Mouse (Mus musculus) thymus, adult 18-20 months (tissue): ENCODE measurements around the gene Tmem115.
"Not testable (repeated sequence)": the region's sequence is repeated elsewhere in the genome, so short reads cannot be mapped to it uniquely, and the experiment has no call there.

Source experiments
- DNase-seq, 2 experiments: peaks; one replicate each; pipeline ENCODE4 v3.0.0; 2022; ENCODE audit warnings: mixed read lengths in 2 of 2

The Tmem115 gene

DNA sequence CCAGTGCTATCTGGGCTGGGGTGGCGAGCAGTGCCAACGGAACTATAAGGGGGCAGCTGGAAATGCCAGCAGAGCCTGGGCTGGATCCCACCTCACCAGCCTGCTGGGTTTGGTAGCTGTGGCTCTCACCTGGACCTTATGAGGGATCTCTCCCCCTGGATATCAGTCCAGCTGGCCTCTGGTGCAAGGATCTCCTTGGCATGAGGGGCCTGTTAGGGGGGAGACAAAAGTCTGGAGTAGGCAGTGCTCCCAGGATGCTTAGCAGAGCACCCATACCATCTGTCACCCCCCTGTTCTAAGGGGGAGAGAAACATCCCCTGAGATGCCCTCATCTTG, 38.5 kb downstream of the Tmem115 start:
- no peak for DNase-seq

DNA sequence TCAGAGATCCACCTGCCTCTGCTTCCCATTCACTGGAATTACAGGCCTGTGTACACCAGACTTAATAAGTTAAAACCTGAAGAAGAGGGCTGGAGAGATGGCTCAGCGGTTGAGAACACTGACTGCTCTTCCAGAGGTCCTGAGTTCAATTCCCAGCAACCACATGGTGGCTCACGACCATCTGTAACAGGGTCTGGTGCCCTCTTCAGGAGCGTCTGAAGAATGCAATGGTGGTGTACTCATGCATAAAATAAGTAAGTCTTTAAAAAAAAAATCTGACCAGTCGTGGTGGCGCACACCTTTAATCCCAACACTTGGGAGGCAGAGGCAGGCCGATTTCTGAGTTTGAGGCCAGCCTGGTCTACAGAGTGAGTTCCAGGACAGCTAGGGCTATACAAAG, 40.0 kb downstream of the Tmem115 start:
- not testable (repeated sequence) for DNase-seq

DNA sequence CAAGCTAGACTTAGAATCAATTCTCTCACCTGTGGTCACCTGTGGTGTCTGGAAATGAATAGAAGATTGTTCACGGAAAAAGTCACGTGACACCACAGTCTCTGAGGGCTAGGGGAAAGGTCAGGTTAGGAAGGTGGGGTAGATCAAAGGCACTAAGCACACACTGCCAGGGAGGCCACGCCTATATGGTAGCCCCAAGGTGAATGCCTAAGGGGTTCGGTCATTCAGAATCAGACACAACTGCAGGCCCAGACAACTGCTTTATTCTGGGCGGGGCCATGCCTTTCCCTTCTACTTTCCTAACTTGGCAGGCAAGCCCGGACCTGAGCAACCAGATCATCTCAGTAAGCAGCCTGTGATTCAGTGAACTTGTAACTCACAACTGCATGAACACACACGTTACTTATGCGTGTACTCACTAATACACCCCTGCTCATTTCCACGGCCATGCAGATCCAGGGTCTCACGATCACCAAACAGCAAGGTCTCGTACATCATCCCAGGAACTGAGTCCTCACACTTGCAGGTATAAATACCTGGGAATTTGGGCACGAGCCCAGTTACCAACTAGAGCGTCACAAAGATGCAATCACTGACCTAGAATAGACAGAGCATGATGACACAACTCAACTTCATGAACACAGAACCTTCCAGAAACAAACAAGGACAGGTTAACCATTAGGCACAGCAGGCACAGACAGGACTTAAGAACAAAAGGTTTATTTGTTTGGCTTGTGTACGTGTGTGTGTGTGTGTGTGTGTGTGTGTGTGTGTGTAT, 42.0 kb downstream of the Tmem115 start:
- no peak for DNase-seq

DNA sequence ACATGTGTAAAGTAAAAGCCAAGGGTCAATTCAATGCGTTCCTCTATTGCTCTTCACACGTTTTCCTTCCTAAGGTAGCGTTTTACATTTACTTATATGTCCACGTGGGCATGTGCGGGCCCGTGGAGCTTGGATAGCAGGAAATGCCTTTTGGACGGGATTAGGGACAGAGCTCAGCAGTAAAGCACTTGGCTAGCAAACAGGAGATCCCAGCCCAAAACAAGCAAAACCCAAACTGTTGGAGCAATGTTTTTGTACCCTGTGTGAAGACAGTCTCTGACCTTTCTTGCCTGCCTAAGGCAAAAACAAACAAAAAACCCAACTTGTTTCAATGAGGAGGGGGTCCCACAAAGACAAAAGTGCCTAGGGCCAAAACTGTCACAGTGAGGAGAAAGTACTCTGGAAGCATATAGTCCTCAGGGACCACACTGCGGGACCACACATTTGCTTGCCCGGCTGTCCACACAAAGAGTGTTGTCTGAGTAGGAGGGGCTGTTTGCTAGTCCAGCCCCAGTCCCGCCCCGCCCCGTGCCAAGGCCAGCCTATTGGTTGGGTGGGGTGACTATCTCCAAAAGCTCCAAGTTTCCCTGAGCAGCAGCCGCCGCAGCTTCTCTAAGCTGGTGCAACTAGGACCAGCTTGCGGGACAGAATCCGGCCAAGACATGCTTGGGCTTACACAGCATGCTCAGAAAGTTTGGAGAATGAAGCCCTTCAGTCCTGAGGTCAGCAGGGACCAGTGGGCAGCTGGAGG, 42.8 kb downstream of the Tmem115 start, which contains the start of gene Hyal1:
Gene Hyal1 (plus strand): TSS at position 571 of the 751 bp plus-strand sequence.
- DNase-seq = no peak

DNA sequence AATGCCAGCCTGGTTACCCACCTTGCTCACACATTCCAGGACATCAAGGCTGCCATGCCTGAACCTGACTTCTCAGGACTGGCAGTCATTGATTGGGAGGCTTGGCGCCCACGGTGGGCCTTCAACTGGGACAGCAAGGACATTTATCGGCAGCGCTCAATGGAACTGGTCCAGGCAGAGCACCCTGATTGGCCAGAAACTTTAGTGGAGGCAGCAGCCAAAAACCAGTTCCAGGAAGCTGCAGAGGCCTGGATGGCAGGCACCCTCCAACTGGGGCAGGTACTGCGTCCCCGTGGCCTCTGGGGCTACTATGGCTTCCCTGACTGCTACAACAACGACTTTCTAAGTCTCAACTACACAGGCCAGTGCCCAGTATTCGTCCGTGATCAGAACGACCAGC, 44.1 kb downstream of the Tmem115 start:
- no peak for DNase-seq

DNA sequence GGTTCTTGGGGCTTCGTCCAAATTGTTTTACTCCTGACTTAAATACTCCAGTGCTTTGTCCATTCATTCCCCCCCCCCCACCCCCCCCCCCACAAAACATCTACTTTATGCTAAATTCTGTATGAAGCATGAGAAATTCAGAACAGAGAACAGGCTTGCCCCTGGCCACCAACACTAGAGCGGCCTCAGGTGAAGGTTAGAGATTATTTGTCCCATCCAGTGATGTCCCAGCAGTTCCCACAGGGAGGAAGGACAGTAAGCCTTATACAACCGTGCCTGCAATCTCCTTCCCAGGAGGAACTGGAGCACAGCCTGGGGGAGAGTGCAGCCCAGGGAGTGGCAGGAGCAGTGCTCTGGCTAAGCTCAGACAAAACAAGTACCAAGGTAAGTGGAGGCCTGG, 44.8 kb downstream of the Tmem115 start, which contains the start of gene Naa80:
Gene Naa80 (plus strand): TSS at position 301 of the 400 bp plus-strand sequence.
- no peak for DNase-seq

DNA sequence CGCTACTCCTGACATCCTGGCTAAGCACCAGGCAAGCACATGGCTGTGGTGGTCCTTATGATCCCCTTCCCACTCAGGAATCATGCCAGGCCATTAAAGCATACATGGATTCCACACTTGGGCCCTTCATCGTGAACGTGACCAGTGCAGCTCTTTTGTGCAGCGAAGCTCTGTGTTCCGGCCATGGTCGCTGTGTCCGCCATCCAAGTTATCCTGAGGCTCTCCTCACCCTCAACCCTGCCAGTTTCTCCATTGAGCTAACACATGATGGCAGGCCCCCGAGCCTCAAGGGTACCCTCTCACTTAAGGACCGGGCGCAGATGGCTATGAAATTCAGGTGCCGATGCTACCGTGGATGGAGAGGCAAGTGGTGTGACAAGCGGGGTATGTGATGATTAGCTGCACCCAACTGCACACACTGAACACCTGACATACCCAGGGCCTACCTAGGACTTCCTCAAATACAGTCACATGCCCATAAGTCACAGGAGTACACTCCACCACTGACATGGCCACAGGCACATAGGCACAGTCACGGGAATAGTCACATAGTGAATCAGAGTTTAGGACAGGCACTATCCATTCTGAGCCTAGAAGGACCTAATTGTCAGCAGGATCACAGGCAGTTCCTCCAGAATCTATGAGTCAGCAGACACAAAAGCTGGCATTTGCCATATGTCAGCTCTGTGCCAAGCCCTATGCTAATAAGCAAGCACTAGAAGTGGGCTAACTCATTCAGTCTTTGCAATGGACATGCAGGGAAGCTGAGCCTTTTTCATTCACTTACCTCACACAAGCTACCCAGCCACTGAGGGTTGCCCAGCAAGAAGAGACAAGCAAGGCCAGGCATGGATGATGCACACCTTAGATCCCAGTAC, 45.5 kb downstream of the Tmem115 start:
- no peak for DNase-seq

DNA sequence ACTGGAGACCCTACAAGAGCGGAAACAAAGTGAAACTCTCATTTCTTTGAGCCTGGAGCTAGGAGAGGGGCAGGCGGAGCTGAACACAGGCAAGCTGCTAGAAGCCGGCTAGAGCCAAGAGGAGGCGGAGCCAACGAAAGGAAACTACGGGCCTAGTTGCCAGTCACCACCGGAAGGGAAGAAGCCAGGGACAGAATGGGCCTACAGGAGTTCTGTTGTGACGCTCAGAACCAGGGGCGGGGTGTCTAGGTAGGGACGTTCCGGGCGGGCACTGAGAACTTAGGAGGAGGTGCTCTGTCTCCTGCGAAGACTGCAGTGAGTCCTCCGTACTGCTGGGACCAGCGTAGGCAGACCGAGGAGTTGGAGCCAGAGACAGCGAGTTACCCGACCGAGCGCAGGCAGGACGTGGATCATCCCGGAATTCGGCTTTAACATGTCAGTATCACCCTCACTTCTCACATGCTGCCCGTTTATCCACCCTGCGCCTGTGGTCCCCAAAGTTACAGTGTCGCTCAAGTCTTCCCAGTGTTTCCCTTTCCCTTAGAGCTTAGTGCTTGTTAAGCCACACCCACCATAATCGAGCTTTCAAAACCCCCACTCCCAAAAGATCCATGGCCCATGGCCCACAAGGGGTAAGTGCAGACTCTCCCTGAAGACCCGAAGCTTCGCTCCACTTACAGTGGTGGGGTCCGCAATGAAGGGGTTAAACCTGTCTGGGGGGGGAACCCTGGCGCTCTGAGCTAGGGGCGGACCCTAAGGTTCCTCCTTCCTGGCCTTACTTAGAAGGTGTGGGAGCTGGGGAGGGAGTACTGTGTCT, 47.0 kb downstream of the Tmem115 start, which contains the start of gene Hyal3:
Gene Hyal3 (plus strand): TSS at position 318 of the 817 bp plus-strand sequence.
- peak; percentile 81 to 88 for DNase-seq

DNA sequence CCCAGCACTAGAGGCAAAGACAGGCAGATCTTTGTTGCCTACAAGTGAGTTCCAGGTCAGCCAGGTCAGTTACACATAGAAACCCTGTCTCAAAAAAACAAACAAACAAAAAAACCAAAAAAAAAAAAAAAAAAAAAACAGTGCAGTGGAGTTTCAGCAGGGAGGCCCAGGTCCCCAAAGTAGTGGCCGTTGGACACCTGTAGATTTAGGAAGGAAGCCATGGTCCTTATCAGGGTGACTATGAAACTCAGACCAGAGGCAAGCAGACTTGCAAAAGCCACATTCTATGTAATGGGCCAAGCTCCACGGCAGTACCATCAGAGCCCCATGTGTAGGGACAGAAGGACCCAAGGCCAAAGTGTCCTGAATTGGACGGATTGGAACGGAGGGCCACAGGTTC, 47.8 kb downstream of the Tmem115 start:
- no peak for DNase-seq

DNA sequence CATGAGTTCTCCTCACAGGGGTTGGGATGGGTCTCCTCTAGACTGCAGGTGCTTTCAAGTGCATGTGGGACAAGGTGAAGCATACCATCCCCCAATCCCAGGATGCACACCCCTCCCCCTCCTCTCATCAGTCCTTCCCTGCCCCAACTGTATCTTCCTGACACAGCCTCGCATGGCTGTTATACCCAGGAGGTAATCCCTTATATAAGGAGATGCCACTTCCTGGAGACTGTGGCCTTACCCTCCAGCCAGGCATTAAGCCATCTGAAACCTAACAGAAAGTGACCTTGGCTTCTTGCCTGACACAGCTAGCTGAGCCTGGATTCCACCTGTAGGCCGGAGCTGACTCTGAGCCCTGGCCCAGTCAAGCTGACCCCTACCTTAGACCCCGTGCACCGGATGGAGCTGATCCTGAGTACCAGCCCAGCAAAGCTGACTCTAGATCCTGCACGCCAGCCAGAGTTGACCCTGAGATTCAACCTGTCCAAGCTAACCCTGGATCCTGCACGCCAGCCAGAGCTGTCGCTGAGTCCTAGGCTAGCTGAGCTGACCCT, 48.8 kb downstream of the Tmem115 start:
- no peak for DNase-seq

DNA sequence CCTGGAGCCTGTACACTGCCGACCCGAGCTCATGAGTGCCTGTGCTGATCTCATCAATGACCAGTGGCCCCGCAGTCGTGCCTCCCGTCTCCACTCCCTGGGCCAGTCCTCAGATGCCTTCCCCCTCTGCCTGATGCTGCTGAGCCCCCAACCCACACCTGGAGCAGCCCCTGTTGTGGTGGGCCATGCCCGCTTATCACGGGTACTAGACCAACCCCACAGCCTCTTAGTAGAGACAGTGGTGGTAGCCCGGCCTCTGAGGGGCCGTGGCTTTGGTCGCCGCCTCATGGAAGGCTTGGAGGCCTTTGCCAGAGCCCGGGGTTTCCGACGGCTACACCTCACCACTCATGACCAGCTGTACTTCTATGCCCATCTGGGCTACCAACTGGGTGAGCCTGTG, 49.4 kb downstream of the Tmem115 start:
- no peak for DNase-seq

DNA sequence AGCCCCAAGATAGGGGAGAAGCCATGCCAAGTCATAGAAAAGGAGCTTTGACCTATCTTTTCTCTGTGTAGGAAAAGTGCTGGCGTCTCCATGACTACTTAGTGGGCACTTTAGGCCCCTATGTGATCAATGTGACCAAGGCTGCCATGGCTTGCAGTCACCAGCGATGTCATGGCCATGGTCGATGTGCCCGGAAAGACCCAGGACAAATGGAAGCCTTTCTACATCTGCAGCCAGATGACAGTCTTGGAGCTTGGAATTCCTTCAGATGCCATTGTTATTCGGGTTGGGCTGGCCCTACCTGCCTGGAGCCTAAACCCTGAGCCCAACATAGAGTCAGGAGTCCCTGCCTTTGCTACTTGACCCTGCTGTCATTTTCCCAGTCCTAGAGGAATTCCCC, 52.8 kb downstream of the Tmem115 start:
- no peak for DNase-seq

DNA sequence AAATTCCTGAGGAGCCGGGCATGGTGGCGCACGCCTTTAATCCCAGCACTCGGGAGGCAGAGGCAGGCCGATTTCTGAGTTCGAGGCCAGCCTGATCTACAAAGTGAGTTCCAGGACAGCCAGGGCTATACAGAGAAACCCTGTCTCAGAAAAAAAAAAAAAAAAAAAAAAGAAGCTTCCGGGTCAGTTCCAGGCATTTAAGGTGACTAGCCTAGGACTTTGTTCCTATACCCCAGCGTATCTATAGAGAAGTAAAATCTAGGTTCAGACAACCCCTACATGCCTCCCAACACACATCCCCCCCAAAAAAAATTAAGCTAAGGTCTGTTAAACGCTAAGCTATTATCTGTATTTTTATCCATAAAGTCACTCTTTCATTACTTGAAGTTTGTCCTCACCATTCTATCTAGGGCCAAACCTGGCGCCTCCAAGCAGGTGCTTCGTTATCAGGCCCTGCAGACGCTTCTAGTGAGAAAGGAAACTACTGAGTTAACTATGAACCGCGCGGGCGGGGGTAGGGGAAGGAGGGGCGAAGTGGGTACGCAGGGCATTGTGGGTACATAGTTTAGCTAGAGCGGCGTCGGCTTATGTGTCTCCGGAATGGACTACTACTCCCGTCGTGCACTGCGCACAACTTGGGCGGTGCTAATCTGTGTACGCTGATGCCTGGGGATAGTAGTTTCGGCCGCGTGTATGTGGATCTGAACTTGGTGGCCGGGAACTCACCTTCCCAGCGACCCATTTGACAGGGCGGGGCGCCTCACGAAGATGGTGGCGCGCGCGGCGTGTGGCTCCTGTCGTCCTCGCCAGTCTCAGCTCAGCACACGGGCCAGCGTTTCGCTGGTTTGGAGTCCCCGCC, 53.5 kb downstream of the Tmem115 start, which contains the start of gene Ifrd2:
Gene Ifrd2 (plus strand): TSS at position 669 of the 859 bp plus-strand sequence.
- DNase-seq = peak; percentile 98 to 99

DNA sequence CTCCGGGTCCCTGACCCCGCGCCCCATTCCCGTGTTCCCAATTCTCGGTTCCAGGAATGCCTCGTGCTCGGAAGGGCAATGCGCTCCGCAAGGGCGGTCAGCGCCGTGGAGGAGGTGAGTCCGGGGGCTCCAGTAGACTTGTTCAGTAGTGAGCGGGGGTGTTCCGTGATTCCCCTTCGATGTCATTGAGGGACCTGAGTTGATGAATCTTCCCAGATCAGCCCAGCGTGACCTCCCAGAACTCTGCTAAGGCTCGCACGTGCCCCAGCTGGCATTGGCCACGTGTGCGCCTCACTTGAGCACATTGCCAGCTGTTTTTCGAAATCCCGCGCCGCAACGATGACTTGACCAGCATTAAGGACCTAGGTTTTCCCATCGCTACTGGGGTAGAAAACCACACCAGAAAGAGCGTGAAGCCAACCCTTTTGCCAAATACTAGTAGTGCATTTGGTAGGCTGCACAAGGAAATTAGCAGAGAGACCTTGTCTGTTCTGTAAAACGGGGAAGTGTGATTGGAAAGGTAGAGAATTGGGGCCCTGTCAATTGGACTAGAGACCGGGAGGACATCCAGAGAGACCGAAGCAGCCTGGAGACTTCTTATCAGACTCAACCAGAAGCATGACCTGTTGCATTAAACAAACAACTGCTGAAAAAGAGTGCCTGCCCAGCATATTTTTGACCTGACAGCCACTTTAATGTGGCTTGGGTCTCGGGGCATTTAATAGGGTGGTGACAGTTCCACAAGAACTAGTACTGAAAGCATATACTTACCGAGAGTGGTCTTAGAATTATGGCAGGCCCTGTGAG, 54.3 kb downstream of the Tmem115 start:
- no peak for DNase-seq
